Comparison of ENCODE assay signal across 8 mouse cellular contexts in genomic region chr3:86920343-86921083, GRCm38 (mm10). TPM values are rescaled to one million over a fixed set of nuclear protein-coding genes. Genes with fewer than 3 reads are reported as not detected.
DNase-seq lines count a peak whose midpoint lies in the region; ATAC-seq lines count a peak whose summit lies in the region.

Dclk2 (minus strand) TSS chr3:86920852.

- WGBS in intestine, embryonic 14.5 days, result under 1% methylated on average over 75 of the region's 91 CpGs

- peak within 1 kb of the TSS; percentile 72 for H3K9ac ChIP-seq in intestine, embryonic 14.5 days (ENCODE audit: low read length)

- H3K9me3 ChIP-seq in intestine, embryonic 14.5 days (ENCODE audit: control insufficient read depth, low read length), result no peaks in the 10 kb centered on the region

- no peaks in the 10 kb centered on the region for H3K36me3 ChIP-seq in intestine, embryonic 14.5 days (ENCODE audit: control insufficient read depth, insufficient read depth, low read length)

- H3K4me2 ChIP-seq in intestine, embryonic 14.5 days (ENCODE audit: low read length), result peak within 1 kb of the TSS; percentile 80

- H3K4me3 ChIP-seq in intestine, embryonic 14.5 days (ENCODE audit: low read depth, low read length), result peak within 1 kb of the TSS; percentile 79

- peaks cover 6% of the 10 kb centered on the region; the same call in 1 of the 2 replicates for H3K4me1 ChIP-seq in intestine, embryonic 14.5 days (replicated peaks; ENCODE audit: control insufficient read depth, insufficient read depth, low read length)

- DNase-seq in adrenal gland, postnatal 10 days, result peak; percentile 85
- DNase-seq in embryo, embryonic 9.5 days (ENCODE audit: extremely low spot score), result peak; percentile 81
- DNase-seq in gastrocnemius, postnatal 36 days, result peak; percentile 51 to 55
- DNase-seq in intestine, embryonic 14.5 days (ENCODE audit: low spot score), result peak; percentile 89
- DNase-seq in left cerebral cortex, postnatal 25 days (ENCODE audit: low spot score in 2 of 2), result peak; percentile 82 to 85
- peak; percentile 88 for DNase-seq in mesoderm, embryonic 11.5 days (ENCODE audit: low read depth, low spot score)
- DNase-seq in right cerebral cortex, postnatal 36 days (ENCODE audit: low spot score in 2 of 2), result peak; percentile 65 to 74

- H3K27me3 ChIP-seq in intestine, embryonic 14.5 days (replicated peaks; ENCODE audit: control insufficient read depth, insufficient read depth, low read length), result peaks cover 7% of the 10 kb centered on the region; the same call in 1 of the 2 replicates

- H3K27ac ChIP-seq in intestine, embryonic 14.5 days (ENCODE audit: low read depth), result peak within 1 kb of the TSS; percentile 54; the same call in 1 of the 2 replicates

- peak; percentile 84 for ATAC-seq in intestine, embryonic 14.5 days (replicated peaks; ENCODE audit: low FRiP score, low TSS enrichment, low read depth)
- ATAC-seq in monocyte, adult 5-6 weeks (replicated peaks; ENCODE audit: insufficient number of reproducible peaks, low FRiP score, low TSS enrichment, poor library complexity, severe bottlenecking), result no peak

- intact Hi-C loops in gastrocnemius, postnatal 36 days (cut with DNase I), result no loop called here
- intact Hi-C loops in left cerebral cortex, postnatal 25 days (cut with DNase I), result loop anchor here (2.0 to 5.0 kb wide), 3 partner anchors 57 to 108 kb away; no protein-coding TSS in a partner anchor

RNA-seq across cellular contexts. Expression of gene Dclk2, which starts in this region (rescaled TPM):
- total RNA-seq in adrenal gland, postnatal 10 days (2021), result 10 to 100 TPM in 1 of 2 experiments, 1 to 10 TPM in 1; 7.7 to 12.6 TPM
- under 1 TPM; 0.49 to 0.84 TPM for total RNA-seq in gastrocnemius, postnatal 36 days (2021)
- polyA plus RNA-seq in intestine, embryonic 14.5 days (2014; fragmentation: Nextera tagmentation; extraction: Ambion mirVana), result 9.1 and 10.2 TPM in 2 replicates
- total RNA-seq in left cerebral cortex, postnatal 25 days (2021), result 10 to 100 TPM; 59.2 to 62.0 TPM
- 0.43 to 3.5 TPM (median 1.6 TPM) in 3 replicates for total RNA-seq in monocyte, adult 5-6 weeks (2017)

Comparison
In these comparisons a context has a peak if more than half of its experiments do, and no peak if none do; other contexts are left out.
1. RNA of gene Dclk2 (total RNA-seq): 59.2 to 62.0 TPM in left cerebral cortex, postnatal 25 days; 7.7 to 12.6 TPM in adrenal gland, postnatal 10 days, 0.43 to 3.5 TPM in monocyte, adult 5-6 weeks and 0.49 to 0.84 TPM in gastrocnemius, postnatal 36 days; every median in the first group is over 4 times any median in the second.
2. Peak in DNase-seq in gastrocnemius, postnatal 36 days; RNA of the gene not detected or under 1 TPM.
3. Peak in every context shown above with its lines, with median percentiles within 50 percentile points of each other: DNase-seq.